Mouse (Mus musculus): ENCODE data around the gene Eva1a. TPM values are rescaled to one million over a fixed set of nuclear protein-coding genes. Genes with fewer than 3 reads are reported as not detected.

Eva1a gene
- polyA plus RNA-seq, 1 experiment from 2014 or later: 3.7 TPM

- 58% methylated on average over 3 of the region's 3 CpGs for WGBS
- DNase-seq (ENCODE audit: low spot score): no peak
- no peaks in the 10 kb centered on the region for H3K9me3 ChIP-seq (replicated peaks)
These were observed 74.6 kb downstream of the Eva1a start for GRCm38 (mm10) chr6:82115335-82115965.

DNA sequence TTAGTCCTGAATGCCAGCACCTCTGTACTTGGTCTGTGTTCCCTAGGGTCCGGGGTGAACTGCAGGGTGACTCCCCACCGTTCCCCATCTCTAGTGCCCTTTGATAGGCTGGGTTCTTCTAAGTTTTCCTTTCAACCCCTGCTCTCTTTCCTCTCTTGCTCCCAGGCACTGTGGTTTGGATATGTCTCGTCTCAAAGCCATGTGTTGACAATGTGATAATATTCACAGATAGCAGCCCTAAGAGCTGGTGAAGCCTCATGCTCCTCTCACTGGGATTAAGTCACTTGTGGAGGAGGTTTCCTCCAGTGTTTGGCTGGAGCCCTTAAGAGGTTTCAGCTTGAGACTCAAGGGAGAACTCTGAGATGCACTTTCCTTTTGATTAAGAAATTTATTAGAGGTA, 75.3 kb downstream of the Eva1a start:
- H3K4me3 ChIP-seq: no peak overlapping the region
- no peaks in the 10 kb centered on the region for H3K36me3 ChIP-seq
- 73% methylated on average over 3 of the region's 3 CpGs for WGBS
- no peak for DNase-seq (ENCODE audit: low spot score)
- H3K4me1 ChIP-seq: peaks cover 12% of the 10 kb centered on the region
- H3K27me3 ChIP-seq (ENCODE audit: low read depth, poor library complexity, severe bottlenecking): peaks cover 4% of the 10 kb centered on the region; the same call in 1 of the 2 replicates
- no peak overlapping the region for H3K27ac ChIP-seq (replicated peaks)
- no peaks in the 10 kb centered on the region for H3K9me3 ChIP-seq (replicated peaks)

More at GRCm38 (mm10) chr6:82115335-82115965, 74.6 kb downstream of the Eva1a start:
- Histone ChIP-seq H3K4me3 (no peak overlapping the region), H3K36me3 (no peaks in the 10 kb centered on the region), H3K4me1 (peaks cover 12% of the 10 kb centered on the region), H3K27me3 (ENCODE audit: low read depth, poor library complexity, severe bottlenecking) (peaks cover 4% of the 10 kb centered on the region; the same call in 1 of the 2 replicates), H3K27ac (replicated peaks) (no peak overlapping the region)

- Histone ChIP-seq H3K27ac (replicated peaks) (no peak overlapping the region), H3K4me3 (no peak overlapping the region), H3K4me1 (peaks cover 9% of the 10 kb centered on the region), H3K9me3 (replicated peaks) (no peaks in the 10 kb centered on the region), H3K27me3 (ENCODE audit: low read depth, poor library complexity, severe bottlenecking) (peaks cover 4% of the 10 kb centered on the region; the same call in 1 of the 2 replicates), H3K36me3 (no peaks in the 10 kb centered on the region)
- DNase-seq (ENCODE audit: low spot score): no peak
- WGBS: 96% methylated on average over 5 of the region's 5 CpGs
These were observed 77.0 kb downstream of the Eva1a start for GRCm38 (mm10) chr6:82117871-82118270.

- H3K4me1 ChIP-seq: 0 out of 2 replicates have a peak, but pooled peaks cover 6% of the 10 kb centered on the region
- peak overlapping the region; percentile 57; the same call in 1 of the 2 replicates for H3K27ac ChIP-seq (replicated peaks)
- H3K9me3 ChIP-seq (replicated peaks): no peaks in the 10 kb centered on the region
- DNase-seq (ENCODE audit: low spot score): peak; percentile 57
- H3K27me3 ChIP-seq (ENCODE audit: low read depth, poor library complexity, severe bottlenecking): peaks cover 4% of the 10 kb centered on the region; the same call in 1 of the 2 replicates
- WGBS: 28% methylated on average over 16 of the region's 16 CpGs
- H3K4me3 ChIP-seq: peak overlapping the region; percentile 30
- H3K36me3 ChIP-seq: no peaks in the 10 kb centered on the region
These were observed 78.7 kb downstream of the Eva1a start for GRCm38 (mm10) chr6:82119322-82120162.

GRCm38 (mm10) chr6:82125134-82125533, 84.3 kb downstream of the Eva1a start:
- no peak for DNase-seq (ENCODE audit: low spot score)
- no peak overlapping the region for H3K4me3 ChIP-seq
- 0 out of 2 replicates have a peak, but pooled peaks cover 4% of the 10 kb centered on the region for H3K4me1 ChIP-seq
- H3K36me3 ChIP-seq: no peaks in the 10 kb centered on the region
- no peaks in the 10 kb centered on the region for H3K9me3 ChIP-seq (replicated peaks)
- no peak overlapping the region for H3K27ac ChIP-seq (replicated peaks)
- WGBS: 91% methylated on average over 2 of the region's 2 CpGs
- H3K27me3 ChIP-seq (ENCODE audit: low read depth, poor library complexity, severe bottlenecking): no peaks in the 10 kb centered on the region

DNA sequence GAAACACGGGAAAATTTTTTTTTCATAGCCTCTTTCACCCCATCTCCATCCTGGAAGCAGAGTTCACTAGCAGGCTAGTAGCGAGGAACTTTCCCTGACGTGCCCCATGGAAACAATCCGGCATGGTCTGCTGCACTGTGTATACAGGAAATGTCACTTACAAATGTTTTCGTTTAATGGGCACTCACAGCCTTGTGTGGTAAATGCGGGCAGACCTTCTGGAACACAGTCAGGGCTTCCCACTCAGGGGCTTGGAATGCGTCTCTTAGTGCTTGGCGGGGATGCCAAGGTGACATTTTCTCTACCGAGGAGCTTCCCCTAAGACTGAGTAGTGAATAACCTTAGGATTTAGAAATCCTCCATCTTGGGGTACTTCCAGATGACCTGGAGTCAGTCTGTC, 87.0 kb downstream of the Eva1a start:
- H3K27ac ChIP-seq (replicated peaks): no peak overlapping the region
- no peak for DNase-seq (ENCODE audit: low spot score)
- H3K9me3 ChIP-seq (replicated peaks): no peaks in the 10 kb centered on the region
- no peaks in the 10 kb centered on the region for H3K27me3 ChIP-seq (ENCODE audit: low read depth, poor library complexity, severe bottlenecking)
- no peaks in the 10 kb centered on the region for H3K36me3 ChIP-seq
- H3K4me1 ChIP-seq: peaks cover 10% of the 10 kb centered on the region
- H3K4me3 ChIP-seq: no peak overlapping the region
- 80% methylated on average over 9 of the region's 9 CpGs for WGBS

DNA sequence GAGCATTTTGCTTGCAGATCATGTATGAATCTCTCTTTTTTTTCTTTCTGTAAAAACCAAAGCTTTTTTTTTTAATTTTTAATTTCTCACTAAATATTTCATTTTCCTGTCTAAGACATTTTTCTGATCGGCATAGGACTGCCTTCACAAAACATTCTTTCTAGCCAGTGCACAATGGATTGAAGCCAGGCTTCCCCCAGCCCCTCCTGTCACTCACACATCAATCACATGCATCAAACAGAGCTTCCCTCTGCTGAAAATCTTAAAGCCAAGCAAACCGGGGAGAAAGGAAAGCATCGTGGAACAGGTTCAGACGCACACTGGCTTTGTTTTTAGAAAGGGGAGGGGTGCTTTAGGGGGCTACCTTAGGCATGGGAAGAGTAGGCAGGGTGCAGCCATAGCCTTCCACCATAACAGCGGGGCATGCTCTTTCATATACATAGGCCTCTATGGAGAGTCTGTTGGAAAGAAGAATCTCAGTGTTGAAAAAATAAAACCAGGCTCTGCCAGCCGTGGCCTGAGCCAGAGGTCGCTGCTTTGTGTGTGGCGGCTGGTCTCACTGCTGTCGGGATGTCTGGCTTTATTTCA, 88.9 kb downstream of the Eva1a start:
- H3K36me3 ChIP-seq: no peaks in the 10 kb centered on the region
- H3K4me1 ChIP-seq: peaks cover 10% of the 10 kb centered on the region
- no peaks in the 10 kb centered on the region for H3K9me3 ChIP-seq (replicated peaks)
- 73% methylated on average over 9 of the region's 9 CpGs for WGBS
- DNase-seq (ENCODE audit: low spot score): no peak
- H3K4me3 ChIP-seq: no peak overlapping the region
- H3K27ac ChIP-seq (replicated peaks): no peak overlapping the region
- H3K27me3 ChIP-seq (ENCODE audit: low read depth, poor library complexity, severe bottlenecking): no peaks in the 10 kb centered on the region

- H3K4me1 ChIP-seq: peaks cover 16% of the 10 kb centered on the region
- no peak overlapping the region for H3K27ac ChIP-seq (replicated peaks)
- no peaks in the 10 kb centered on the region for H3K27me3 ChIP-seq (ENCODE audit: low read depth, poor library complexity, severe bottlenecking)
- H3K9me3 ChIP-seq (replicated peaks): no peaks in the 10 kb centered on the region
- no peaks in the 10 kb centered on the region for H3K36me3 ChIP-seq
- DNase-seq (ENCODE audit: low spot score): no peak
- no peak overlapping the region for H3K4me3 ChIP-seq
- 90% methylated on average over 13 of the region's 13 CpGs for WGBS
These were observed 92.2 kb downstream of the Eva1a start for GRCm38 (mm10) chr6:82132876-82133591.

- 91% methylated on average over 7 of the region's 7 CpGs for WGBS
- Histone ChIP-seq H3K36me3 (no peaks in the 10 kb centered on the region), H3K9me3 (replicated peaks) (no peaks in the 10 kb centered on the region), H3K4me3 (no peak overlapping the region), H3K27ac (replicated peaks) (no peak overlapping the region), H3K4me1 (peaks cover 16% of the 10 kb centered on the region), H3K27me3 (ENCODE audit: low read depth, poor library complexity, severe bottlenecking) (no peaks in the 10 kb centered on the region)
- DNase-seq (ENCODE audit: low spot score): no peak
These were observed 92.7 kb downstream of the Eva1a start for GRCm38 (mm10) chr6:82133592-82133978.

GRCm38 (mm10) chr6:82135959-82136712, 95.3 kb downstream of the Eva1a start:
- H3K27ac ChIP-seq (replicated peaks): no peak overlapping the region
- H3K4me1 ChIP-seq: peaks cover 13% of the 10 kb centered on the region
- peaks cover 4% of the 10 kb centered on the region; the same call in 1 of the 2 replicates for H3K9me3 ChIP-seq (replicated peaks)
- WGBS: 73% methylated on average over 13 of the region's 13 CpGs
- no peak for DNase-seq (ENCODE audit: low spot score)
- no peaks in the 10 kb centered on the region for H3K36me3 ChIP-seq
- no peaks in the 10 kb centered on the region for H3K27me3 ChIP-seq (ENCODE audit: low read depth, poor library complexity, severe bottlenecking)
- H3K4me3 ChIP-seq: no peak overlapping the region

Data from midbrain, embryonic 10.5 days (tissue).